Mouse (Mus musculus) activated CD4-positive, CD25-positive, alpha-beta regulatory T cell, adult 4 months (primary cell): ENCODE results near the gene Pigt. TPM values are rescaled to one million over a fixed set of nuclear protein-coding genes. Genes with fewer than 3 reads are reported as not detected.

Experiments used
- ATAC-seq: one replicate; pipeline ENCODE4 v1.8.0; 2017
- polyA plus RNA-seq, 2 experiments: library from polyadenylated mRNA; unstranded; fragments of 100-300 nt; shearing (Covaris generic); gene quantifications; one replicate each; pipeline ENCODE4 v1.2.1; 2017

The Pigt gene
- 10 to 100 TPM; 19.6 to 47.7 TPM for polyA plus RNA-seq

DNA sequence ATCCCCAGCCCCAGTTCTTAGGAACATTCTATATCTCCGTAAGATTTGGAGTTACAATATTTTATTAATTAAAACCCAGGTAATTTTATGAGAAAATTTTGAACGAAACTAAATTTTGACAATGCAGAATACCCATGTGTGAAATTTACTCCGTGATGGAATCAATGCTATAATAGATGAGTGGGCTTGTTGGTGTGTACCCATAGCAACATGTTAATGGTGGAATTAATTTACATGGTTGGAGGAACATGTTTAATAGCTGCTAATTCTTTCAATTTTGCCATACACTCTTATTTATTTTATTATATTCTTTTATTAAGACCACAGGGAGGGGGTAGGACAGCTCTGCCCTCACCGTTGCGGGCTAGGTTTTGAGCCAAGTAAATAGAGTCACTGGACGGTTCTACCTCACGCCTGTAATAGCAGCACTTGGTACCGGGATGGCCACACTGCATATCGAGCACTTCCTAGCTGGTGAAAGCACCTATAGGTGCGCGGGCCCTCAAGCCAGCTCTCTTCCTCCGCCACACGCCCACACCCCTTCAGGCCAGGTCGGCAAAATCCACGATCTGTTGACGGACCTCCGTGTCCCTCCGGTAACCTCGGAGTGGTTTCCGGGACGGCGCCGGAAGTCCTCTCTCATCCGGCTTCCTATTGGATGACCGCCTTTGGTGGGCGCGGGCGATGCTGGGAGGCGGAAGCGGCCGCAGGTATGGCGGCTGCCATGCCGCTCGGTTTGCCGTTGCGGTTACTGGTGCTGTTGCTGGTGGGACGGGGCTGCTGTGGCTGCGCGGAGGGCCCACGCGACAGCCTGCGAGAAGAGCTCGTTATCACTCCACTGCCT is at the start of gene Pigt:
TSS of gene Pigt (plus strand) at position 674 of the 844 bp plus-strand sequence.
- peak; percentile 98 for ATAC-seq

- no peak for ATAC-seq
Observed at GRCm38 (mm10) chr2:164448140-164448539, 49.2 kb upstream of the Pigt start.

- no peak for ATAC-seq
Observed at GRCm38 (mm10) chr2:164448921-164449320, 48.4 kb upstream of the Pigt start.

DNA sequence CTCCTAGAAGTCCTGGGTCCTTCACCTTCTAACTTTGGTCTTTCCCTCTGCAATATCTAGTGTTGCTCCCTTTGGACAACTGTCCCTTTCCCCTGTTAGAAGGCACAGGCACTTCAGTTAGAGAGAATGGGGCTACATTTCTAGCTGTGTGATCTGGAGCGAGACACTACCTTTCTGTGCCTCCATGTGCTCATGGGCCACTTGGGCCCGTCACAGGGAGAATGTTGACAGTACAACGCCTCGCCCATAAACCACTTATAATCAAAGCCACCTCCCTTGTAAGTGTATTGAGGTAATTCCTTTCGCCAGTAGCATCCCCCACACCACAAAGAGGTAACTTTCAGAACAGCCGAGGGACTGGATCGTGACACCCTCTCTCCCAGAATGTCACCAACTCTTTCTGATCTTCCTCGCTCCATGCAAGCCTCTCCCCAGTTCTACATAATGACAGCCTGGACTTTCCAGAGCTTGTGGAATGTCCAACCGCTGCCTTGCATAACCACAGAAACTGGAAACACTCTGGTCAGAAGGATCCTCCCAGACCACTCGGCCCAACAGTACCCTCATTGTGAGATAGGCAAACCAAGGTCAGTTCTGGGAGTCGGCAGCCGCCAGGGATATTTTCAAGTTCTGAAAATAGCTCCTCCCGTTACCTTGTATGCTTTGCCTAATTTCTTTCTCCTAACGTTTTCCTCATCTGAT is 47.8 kb upstream of the Pigt start:
- no peak for ATAC-seq

DNA sequence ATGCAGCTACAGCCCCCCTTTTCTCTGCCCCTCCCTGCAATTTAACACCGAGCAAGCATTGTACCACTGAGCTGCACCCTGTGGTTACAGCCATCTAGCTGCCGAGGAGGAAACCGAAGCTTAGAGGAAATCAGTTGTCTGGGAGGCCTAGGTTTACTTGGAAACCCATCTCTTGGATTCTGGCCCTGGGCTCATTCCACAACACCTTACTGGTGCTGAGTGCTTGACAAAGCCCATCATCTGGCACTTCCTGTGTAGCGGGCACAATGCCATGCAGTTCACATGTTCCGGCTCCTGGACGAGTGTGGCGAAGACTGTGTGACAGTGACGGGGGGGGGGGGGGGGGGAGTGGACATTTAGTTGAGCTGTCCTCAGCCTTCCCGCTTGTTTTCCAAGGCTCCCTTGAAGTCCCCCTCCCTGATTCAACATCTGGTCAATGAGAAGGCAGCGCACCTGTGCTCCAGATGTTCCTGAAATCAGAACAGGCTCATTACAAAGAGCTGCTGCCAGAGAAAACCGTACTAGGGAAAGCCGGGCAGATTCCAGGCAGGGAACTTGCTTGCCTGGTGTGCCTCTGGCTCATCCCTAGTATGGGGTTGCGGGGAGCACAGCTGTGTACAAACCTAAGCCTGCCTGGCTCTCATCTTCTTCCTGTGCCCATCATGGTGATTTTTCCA is 45.2 kb upstream of the Pigt start:
- ATAC-seq, result no peak

- ATAC-seq, result no peak
Observed at GRCm38 (mm10) chr2:164453047-164453757, 44.1 kb upstream of the Pigt start.

- ATAC-seq, result no peak
Observed at GRCm38 (mm10) chr2:164453887-164454500, 43.3 kb upstream of the Pigt start.

GRCm38 (mm10) chr2:164454846-164455245 is 42.5 kb upstream of the Pigt start:
- no peak for ATAC-seq

GRCm38 (mm10) chr2:164455421-164456190 is 41.7 kb upstream of the Pigt start:
- ATAC-seq, result no peak

- no peak for ATAC-seq
Observed at GRCm38 (mm10) chr2:164456413-164456812, 40.9 kb upstream of the Pigt start.

DNA sequence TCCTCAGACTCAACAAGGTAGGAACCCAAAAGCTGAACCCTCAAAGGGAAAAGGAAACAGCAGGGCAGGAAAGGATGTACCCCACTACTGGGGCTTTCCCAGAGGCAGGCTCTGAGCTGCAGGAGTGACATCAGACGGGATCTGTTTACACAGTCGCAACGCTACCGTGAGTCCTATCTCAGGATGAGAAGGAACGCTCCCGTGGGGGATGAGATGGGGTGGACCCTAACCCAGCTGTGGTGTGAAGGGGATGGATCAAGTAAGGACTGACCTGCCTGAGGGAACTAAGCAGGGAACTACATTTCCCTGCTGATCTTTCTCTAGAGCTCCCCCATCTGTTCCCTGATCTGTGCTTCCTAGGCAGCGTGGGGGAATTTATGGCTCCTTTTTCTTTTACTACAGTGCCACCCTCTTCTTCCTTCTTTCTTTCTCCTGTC is 40.4 kb upstream of the Pigt start, which contains the start of gene Sys1:
TSS of gene Sys1 (plus strand) at position 101 of the 437 bp plus-strand sequence.
- peak; percentile 65 for ATAC-seq

- ATAC-seq, result no peak
Observed at GRCm38 (mm10) chr2:164457942-164458341, 39.4 kb upstream of the Pigt start.

DNA sequence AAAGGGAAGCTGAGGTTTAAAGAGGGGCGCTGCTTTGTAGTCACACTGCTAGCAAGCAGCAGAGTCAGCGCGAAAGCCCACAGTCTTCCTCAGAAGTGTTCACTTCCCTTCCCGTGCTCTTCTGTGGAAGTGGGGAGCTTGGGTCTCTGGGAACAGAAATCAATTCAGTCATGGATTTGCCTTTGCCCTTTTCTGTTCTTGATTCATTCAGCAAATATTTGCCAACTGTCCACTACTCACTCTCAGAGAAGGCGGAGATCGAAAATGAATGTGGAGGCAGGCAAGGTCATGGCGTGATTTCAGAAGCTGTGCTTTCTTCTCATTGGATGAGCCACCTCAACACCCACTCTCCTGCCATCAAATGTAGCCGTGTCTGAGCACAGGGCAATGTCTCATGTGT is 38.8 kb upstream of the Pigt start:
- no peak for ATAC-seq

DNA sequence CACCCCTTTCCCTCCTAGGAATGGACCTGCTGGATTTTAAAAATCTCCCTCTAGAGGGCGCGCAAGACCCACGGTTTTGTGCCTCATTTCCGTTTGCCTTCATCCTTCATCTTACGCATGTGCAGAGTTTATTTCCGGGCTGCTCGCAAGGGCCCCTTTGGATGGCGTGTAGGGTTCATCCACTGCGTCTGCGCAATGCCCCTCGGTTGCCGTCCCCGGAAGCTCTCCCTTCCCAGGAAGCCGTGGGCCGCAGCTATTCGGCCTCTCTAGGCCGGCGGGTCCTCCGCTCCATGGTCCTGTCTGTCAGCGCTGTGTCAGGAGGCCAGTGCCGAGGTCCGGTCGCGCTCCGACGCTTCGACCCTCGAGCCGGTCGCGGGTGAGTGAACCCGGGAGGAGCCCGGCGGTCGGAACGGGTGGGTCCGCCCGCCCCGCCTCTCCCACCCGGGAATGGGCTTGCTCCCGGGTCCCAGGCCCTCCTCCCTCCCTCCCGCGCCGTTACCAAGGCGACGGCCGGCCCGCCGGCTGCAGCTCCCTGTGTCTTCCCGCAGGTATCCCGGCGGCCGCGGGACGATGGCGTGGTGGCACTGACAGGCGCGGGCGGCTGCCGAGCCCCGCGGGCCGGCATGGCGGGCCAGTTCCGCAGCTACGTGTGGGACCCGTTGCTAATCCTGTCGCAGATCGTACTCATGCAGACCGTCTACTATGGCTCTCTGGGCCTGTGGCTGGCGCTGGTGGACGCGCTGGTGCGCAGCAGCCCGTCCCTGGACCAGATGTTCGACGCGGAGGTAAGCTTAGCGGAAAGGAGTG is 36.4 kb upstream of the Pigt start, which contains the start of gene Gm20458:
TSS of gene Gm20458 (plus strand) at position 223 of the 807 bp plus-strand sequence.
- peak; percentile 84 for ATAC-seq

DNA sequence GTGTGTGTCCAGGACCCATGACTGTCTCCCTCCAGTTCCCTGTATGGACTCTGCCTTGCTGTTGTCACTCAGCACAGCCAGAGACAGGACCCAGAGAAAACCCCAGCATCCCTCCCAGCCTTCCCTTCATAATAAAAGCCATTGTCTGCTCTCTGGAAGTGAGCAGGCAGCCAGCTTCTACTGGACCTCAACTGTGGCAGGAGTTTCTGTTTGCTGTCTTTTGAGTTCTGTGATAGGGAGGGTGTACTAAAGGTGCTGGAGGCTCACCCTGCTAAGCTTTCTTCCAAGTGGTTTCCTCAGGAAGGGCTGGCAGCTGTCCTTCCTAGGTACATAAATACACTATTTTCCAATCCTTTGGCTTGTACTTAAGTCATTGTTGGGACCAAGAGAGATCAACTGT is 32.2 kb upstream of the Pigt start:
- no peak for ATAC-seq

DNA sequence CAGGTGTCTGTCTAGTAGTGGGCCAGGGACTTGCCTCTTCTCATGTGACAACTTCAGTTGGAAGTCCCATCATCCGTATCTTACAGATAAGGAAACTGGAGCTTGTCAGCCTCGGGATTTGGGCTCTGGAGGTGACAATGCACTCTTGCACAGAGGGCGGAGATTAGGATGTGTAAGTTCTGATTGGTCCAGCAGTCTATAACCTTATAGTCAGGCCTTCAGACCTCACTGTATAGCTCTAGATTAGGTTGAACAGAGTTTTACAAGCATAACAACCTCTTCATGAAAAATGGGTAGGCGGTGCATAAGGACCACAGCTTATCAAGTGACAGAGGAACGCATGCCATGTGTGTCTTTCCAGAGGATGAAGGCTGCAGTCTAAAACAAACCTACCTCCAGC is 30.5 kb upstream of the Pigt start:
- ATAC-seq, result no peak

DNA sequence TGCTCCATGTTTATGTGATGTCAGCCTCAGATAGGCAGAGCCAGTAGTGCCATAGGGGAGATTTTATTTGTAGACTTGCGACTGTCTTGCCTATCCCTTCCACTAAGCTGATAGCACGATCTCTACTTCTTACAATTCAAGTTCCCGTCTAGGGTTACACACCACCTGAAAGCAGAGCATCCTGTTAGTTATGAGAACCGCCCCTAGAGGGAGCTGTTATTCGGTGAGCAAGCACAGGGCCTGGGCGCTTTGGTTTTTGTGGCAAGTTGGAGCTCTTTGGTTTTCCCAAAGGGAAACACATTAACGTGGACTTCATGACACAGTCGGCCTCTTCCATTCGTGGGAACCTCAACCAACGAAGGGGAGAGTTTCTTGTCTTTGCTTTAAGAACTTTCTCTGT is 27.1 kb upstream of the Pigt start:
- peak; percentile 55 for ATAC-seq

- ATAC-seq, result no peak
Observed at GRCm38 (mm10) chr2:164473624-164474023, 23.7 kb upstream of the Pigt start, which contains the start of gene Trp53tg5. TSS of gene Trp53tg5 (minus strand) at chr2:164473724.

GRCm38 (mm10) chr2:164485681-164486257 is 11.6 kb upstream of the Pigt start, which contains the start of gene Dbndd2:
TSS of gene Dbndd2 (plus strand) at chr2:164486106.
- peak; percentile 32 for ATAC-seq
